Mouse (Mus musculus): ENCODE data around the gene Padi6. TPM values are rescaled to one million over a fixed set of nuclear protein-coding genes. Genes with fewer than 3 reads are reported as not detected.

The Padi6 gene
- polyA plus RNA-seq, 1 experiment from 2014 or later = 0.11 TPM

- Histone ChIP-seq H3K27me3 (replicated peaks) (no peaks in the 10 kb centered on the region), H3K27ac (no peak overlapping the region), H3K4me2 (replicated peaks) (no peak overlapping the region), H3K36me3 (no peaks in the 10 kb centered on the region), H3K4me1 (replicated peaks) (0 out of 2 replicates have a peak, but pooled peaks cover 5% of the 10 kb centered on the region), H3K9ac (no peak overlapping the region), H3K9me3 (no peaks in the 10 kb centered on the region), H3K4me3 (replicated peaks) (no peak overlapping the region)
- ATAC-seq = no peak
- 83% methylated on average over 10 of the region's 10 CpGs for WGBS
These were observed 33.4 kb upstream of the Padi6 start for GRCm38 (mm10) chr4:140775876-140776275.

- no peak overlapping the region for H3K27ac ChIP-seq
- H3K36me3 ChIP-seq = no peaks in the 10 kb centered on the region
- no peak for ATAC-seq
- 92% methylated on average over 9 of the region's 9 CpGs for WGBS
- H3K9ac ChIP-seq = no peak overlapping the region
- no peaks in the 10 kb centered on the region for H3K9me3 ChIP-seq
- H3K4me2 ChIP-seq (replicated peaks) = no peak overlapping the region
- no peaks in the 10 kb centered on the region for H3K27me3 ChIP-seq (replicated peaks)
- H3K4me3 ChIP-seq (replicated peaks) = no peak overlapping the region
- peaks cover 13% of the 10 kb centered on the region; the same call in 1 of the 2 replicates for H3K4me1 ChIP-seq (replicated peaks)
These were observed 32.5 kb upstream of the Padi6 start for GRCm38 (mm10) chr4:140774893-140775292.

- H3K9ac ChIP-seq = no peak within 1 kb of the TSS
- no peak for ATAC-seq
- peaks cover 13% of the 10 kb centered on the region; the same call in 1 of the 2 replicates for H3K4me1 ChIP-seq (replicated peaks)
- H3K9me3 ChIP-seq = no peaks in the 10 kb centered on the region
- no peak within 1 kb of the TSS for H3K4me2 ChIP-seq (replicated peaks)
- no peaks in the 10 kb centered on the region for H3K36me3 ChIP-seq
- no peak within 1 kb of the TSS for H3K4me3 ChIP-seq (replicated peaks)
- H3K27ac ChIP-seq = no peak within 1 kb of the TSS
- no peaks in the 10 kb centered on the region for H3K27me3 ChIP-seq (replicated peaks)
- 84% methylated on average over 21 of the region's 21 CpGs for WGBS
These were observed 31.8 kb upstream of the Padi6 start, which contains the start of gene Padi4 for GRCm38 (mm10) chr4:140774025-140774800. Gene Padi4, minus strand, starts transcription at chr4:140774236.

- H3K4me3 ChIP-seq (replicated peaks) = no peak overlapping the region
- H3K4me1 ChIP-seq (replicated peaks) = peaks cover 13% of the 10 kb centered on the region; the same call in 1 of the 2 replicates
- ATAC-seq = peak; percentile 46
- H3K36me3 ChIP-seq = no peaks in the 10 kb centered on the region
- H3K9ac ChIP-seq = no peak overlapping the region
- H3K4me2 ChIP-seq (replicated peaks) = no peak overlapping the region
- H3K27ac ChIP-seq = no peak overlapping the region
- no peaks in the 10 kb centered on the region for H3K27me3 ChIP-seq (replicated peaks)
- no peaks in the 10 kb centered on the region for H3K9me3 ChIP-seq
- WGBS = 21% methylated on average over 4 of the region's 4 CpGs
These were observed 28.6 kb upstream of the Padi6 start for GRCm38 (mm10) chr4:140771091-140771490.

- Histone ChIP-seq H3K9me3 (no peaks in the 10 kb centered on the region), H3K9ac (peak overlapping the region; percentile 32; the same call in 1 of the 2 replicates), H3K27ac (peak overlapping the region; percentile 32), H3K4me1 (replicated peaks) (peaks cover 13% of the 10 kb centered on the region; the same call in 1 of the 2 replicates), H3K27me3 (replicated peaks) (no peaks in the 10 kb centered on the region), H3K4me2 (replicated peaks) (peak overlapping the region; percentile 62), H3K4me3 (replicated peaks) (peak overlapping the region; percentile 32), H3K36me3 (no peaks in the 10 kb centered on the region)
- WGBS = 8% methylated on average over 13 of the region's 13 CpGs
- ATAC-seq = peak; percentile 64
These were observed 28.0 kb upstream of the Padi6 start for GRCm38 (mm10) chr4:140770433-140770832.

GRCm38 (mm10) chr4:140768973-140769372 is 26.5 kb upstream of the Padi6 start:
- WGBS = 79% methylated on average over 5 of the region's 5 CpGs
- no peaks in the 10 kb centered on the region for H3K9me3 ChIP-seq
- no peak overlapping the region for H3K9ac ChIP-seq
- H3K27ac ChIP-seq = no peak overlapping the region
- no peaks in the 10 kb centered on the region for H3K27me3 ChIP-seq (replicated peaks)
- H3K36me3 ChIP-seq = no peaks in the 10 kb centered on the region
- no peak overlapping the region for H3K4me3 ChIP-seq (replicated peaks)
- H3K4me2 ChIP-seq (replicated peaks) = no peak overlapping the region
- no peak for ATAC-seq
- peaks cover 13% of the 10 kb centered on the region; the same call in 1 of the 2 replicates for H3K4me1 ChIP-seq (replicated peaks)

GRCm38 (mm10) chr4:140765936-140766335 is 23.5 kb upstream of the Padi6 start:
- ATAC-seq = no peak
- H3K4me3 ChIP-seq (replicated peaks) = no peak overlapping the region

GRCm38 (mm10) chr4:140763158-140763557 is 20.7 kb upstream of the Padi6 start:
- no peak overlapping the region for H3K9ac ChIP-seq
- ATAC-seq = peak; percentile 55
- no peaks in the 10 kb centered on the region for H3K4me1 ChIP-seq (replicated peaks)
- H3K27ac ChIP-seq = no peak overlapping the region
- H3K36me3 ChIP-seq = no peaks in the 10 kb centered on the region
- no peak overlapping the region for H3K4me2 ChIP-seq (replicated peaks)
- H3K4me3 ChIP-seq (replicated peaks) = no peak overlapping the region
- H3K9me3 ChIP-seq = no peaks in the 10 kb centered on the region
- H3K27me3 ChIP-seq (replicated peaks) = 0 out of 2 replicates have a peak, but pooled peaks cover 3% of the 10 kb centered on the region
- 21% methylated on average over 9 of the region's 9 CpGs for WGBS

More at GRCm38 (mm10) chr4:140765936-140766335, 23.5 kb upstream of the Padi6 start:
- Histone ChIP-seq H3K27ac (no peak overlapping the region), H3K4me2 (replicated peaks) (no peak overlapping the region), H3K4me1 (replicated peaks) (peaks cover 8% of the 10 kb centered on the region; the same call in 1 of the 2 replicates), H3K27me3 (replicated peaks) (0 out of 2 replicates have a peak, but pooled peaks cover 3% of the 10 kb centered on the region), H3K9me3 (no peaks in the 10 kb centered on the region), H3K36me3 (no peaks in the 10 kb centered on the region), H3K9ac (no peak overlapping the region)
- 76% methylated on average over 3 of the region's 3 CpGs for WGBS

GRCm38 (mm10) chr4:140761601-140762000 is 19.2 kb upstream of the Padi6 start:
- Histone ChIP-seq H3K4me3 (replicated peaks) (no peak overlapping the region), H3K9ac (no peak overlapping the region), H3K27ac (no peak overlapping the region), H3K4me1 (replicated peaks) (no peaks in the 10 kb centered on the region; the same call in 1 of the 2 replicates), H3K27me3 (replicated peaks) (0 out of 2 replicates have a peak, but pooled peaks cover 3% of the 10 kb centered on the region), H3K4me2 (replicated peaks) (no peak overlapping the region), H3K9me3 (no peaks in the 10 kb centered on the region), H3K36me3 (no peaks in the 10 kb centered on the region)
- WGBS = 79% methylated on average over 7 of the region's 7 CpGs
- ATAC-seq = no peak

- Histone ChIP-seq H3K27ac (no peak overlapping the region), H3K4me2 (replicated peaks) (no peak overlapping the region), H3K27me3 (replicated peaks) (no peaks in the 10 kb centered on the region), H3K4me3 (replicated peaks) (no peak overlapping the region), H3K9ac (no peak overlapping the region), H3K36me3 (no peaks in the 10 kb centered on the region), H3K9me3 (no peaks in the 10 kb centered on the region), H3K4me1 (replicated peaks) (peaks cover 4% of the 10 kb centered on the region; the same call in 1 of the 2 replicates)
- 80% methylated on average over 3 of the region's 3 CpGs for WGBS
- no peak for ATAC-seq
These were observed 13.4 kb upstream of the Padi6 start for GRCm38 (mm10) chr4:140755811-140756210.

GRCm38 (mm10) chr4:140753366-140753765 is 10.9 kb upstream of the Padi6 start:
- Histone ChIP-seq H3K4me2 (replicated peaks) (no peak overlapping the region), H3K9me3 (no peaks in the 10 kb centered on the region), H3K9ac (no peak overlapping the region), H3K36me3 (no peaks in the 10 kb centered on the region), H3K27me3 (replicated peaks) (no peaks in the 10 kb centered on the region), H3K27ac (no peak overlapping the region), H3K4me3 (replicated peaks) (no peak overlapping the region), H3K4me1 (replicated peaks) (peaks cover 11% of the 10 kb centered on the region; the same call in 1 of the 2 replicates)
- WGBS = 55% methylated on average over 7 of the region's 7 CpGs
- ATAC-seq = no peak

- H3K9ac ChIP-seq = 0 out of 2 replicates have a peak overlapping the region, but pooled peaks have one; percentile 5
- H3K4me1 ChIP-seq (replicated peaks) = peaks cover 20% of the 10 kb centered on the region
- peak overlapping the region; percentile 22; the same call in 1 of the 2 replicates for H3K4me3 ChIP-seq (replicated peaks)
- H3K4me2 ChIP-seq (replicated peaks) = peak overlapping the region; percentile 59
- no peak overlapping the region for H3K27ac ChIP-seq
- H3K36me3 ChIP-seq = no peaks in the 10 kb centered on the region
- WGBS = 7% methylated on average over 19 of the region's 19 CpGs
- no peaks in the 10 kb centered on the region for H3K9me3 ChIP-seq
- no peaks in the 10 kb centered on the region for H3K27me3 ChIP-seq (replicated peaks)
- ATAC-seq = peak; percentile 83
These were observed 7.9 kb upstream of the Padi6 start for GRCm38 (mm10) chr4:140750328-140750727.

Measured in intestine, embryonic 15.5 days (tissue).